Mouse (Mus musculus) E14TG2a.4 (cell line): Measurements from ENCODE around the gene Cic.

Experiments
- CTCF ChIP-seq: conservative IDR thresholded peaks from 2 replicates; pipeline ENCODE4 v1.5.1; 2014; ENCODE audit warnings: low read length
- NANOG ChIP-seq: IDR thresholded peaks from 2 replicates; pipeline ENCODE4 v1.6.1; 2014; ENCODE audit warnings: borderline replicate concordance, low read length, mixed read lengths

GRCm38 (mm10) chr7:25238015-25238706 lies 29.3 kb upstream of the Cic start:
- TF ChIP-seq CTCF, result no peak
- TF ChIP-seq NANOG, result no peak
